Mouse (Mus musculus): ENCODE results near the gene Nop14.

DNA sequence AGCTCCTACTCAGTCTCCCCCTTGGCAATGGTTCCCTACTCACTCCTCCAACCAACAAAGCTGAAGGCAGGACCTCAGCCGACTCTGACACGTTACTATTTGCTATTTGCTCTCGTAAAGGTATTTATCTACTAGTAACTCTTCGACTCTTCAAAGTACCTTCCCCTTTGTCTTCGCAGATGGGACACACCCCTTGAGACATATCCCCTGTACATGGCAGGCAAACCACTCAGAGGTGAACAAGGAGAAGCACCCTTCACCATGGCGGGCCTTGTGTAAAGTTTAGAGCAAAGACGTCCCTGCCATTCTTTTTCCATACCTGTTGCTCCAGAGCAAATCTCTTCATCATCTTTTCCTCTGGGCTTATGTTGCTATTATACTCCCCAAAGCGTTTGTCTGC is 2.4 kb downstream of the Nop14 start:
- TF ChIP-seq ZC3H11A (IDR thresholded peaks at IDR 0.05; ENCODE audit: borderline replicate concordance, low read depth, low read length) (no peak), ZNF384 (IDR thresholded peaks at IDR 0.05; ENCODE audit: low read depth, low read length) (no peak), MAFK (IDR thresholded peaks at IDR 0.05; ENCODE audit: insufficient read depth, low read depth, low read length) (no peak)
